Mouse (Mus musculus): Measurements from ENCODE around the gene Gal.

- TF ChIP-seq CTCF (IDR thresholded peaks at IDR 0.05; ENCODE audit: borderline replicate concordance, insufficient read depth, low read length) (no peak), POLR2A (IDR thresholded peaks at IDR 0.05; ENCODE audit: low read depth, low read length) (no peak)
Measured at GRCm38 (mm10) chr19:3404030-3404429, 10.3 kb downstream of the Gal start.

Data from embryonic fibroblast, embryonic 13.5 days (primary cell).